Mouse (Mus musculus): ENCODE data around the gene Mrpl24. TPM values are rescaled to one million over a fixed set of nuclear protein-coding genes. Genes with fewer than 3 reads are reported as not detected.

Gene Mrpl24
- polyA plus RNA-seq, 1 experiment from 2014 or later = 62.7 TPM

- Histone ChIP-seq H3K36me3 (peaks cover 57% of the 10 kb centered on the region), H3K9ac (replicated peaks) (no peak overlapping the region), H3K4me1 (peaks cover 17% of the 10 kb centered on the region), H3K4me3 (no peak overlapping the region), H3K27ac (replicated peaks) (no peak overlapping the region), H3K9me3 (no peaks in the 10 kb centered on the region), H3K4me2 (replicated peaks) (no peak overlapping the region), H3K27me3 (no peaks in the 10 kb centered on the region)
- WGBS = 57% methylated on average over 5 of the region's 5 CpGs
- no peak for ATAC-seq (replicated peaks)
Measured at GRCm38 (mm10) chr3:87940611-87941010, 21.3 kb downstream of the Mrpl24 start.

- peaks cover 24% of the 10 kb centered on the region for H3K4me1 ChIP-seq
- H3K9ac ChIP-seq (replicated peaks) = no peak overlapping the region
- no peaks in the 10 kb centered on the region for H3K27me3 ChIP-seq
- no peaks in the 10 kb centered on the region for H3K9me3 ChIP-seq
- ATAC-seq (replicated peaks) = no peak
- no peak overlapping the region for H3K4me3 ChIP-seq
- H3K4me2 ChIP-seq (replicated peaks) = no peak overlapping the region
- no peak overlapping the region for H3K27ac ChIP-seq (replicated peaks)
- H3K36me3 ChIP-seq = peaks cover 50% of the 10 kb centered on the region
- WGBS = 90% methylated on average over 2 of the region's 2 CpGs
Measured at GRCm38 (mm10) chr3:87942471-87942870, 23.2 kb downstream of the Mrpl24 start.

GRCm38 (mm10) chr3:87943586-87943985, 24.3 kb downstream of the Mrpl24 start:
- no peak overlapping the region for H3K27ac ChIP-seq (replicated peaks)
- 82% methylated on average over 7 of the region's 7 CpGs for WGBS
- no peak overlapping the region for H3K4me2 ChIP-seq (replicated peaks)
- H3K36me3 ChIP-seq = peaks cover 41% of the 10 kb centered on the region
- H3K9me3 ChIP-seq = no peaks in the 10 kb centered on the region
- ATAC-seq (replicated peaks) = no peak
- H3K9ac ChIP-seq (replicated peaks) = no peak overlapping the region
- H3K4me3 ChIP-seq = no peak overlapping the region
- peaks cover 35% of the 10 kb centered on the region for H3K4me1 ChIP-seq
- H3K27me3 ChIP-seq = no peaks in the 10 kb centered on the region

GRCm38 (mm10) chr3:87944838-87945600, 25.7 kb downstream of the Mrpl24 start:
- 0 out of 2 replicates have a peak overlapping the region, but pooled peaks have one; percentile 34 for H3K27ac ChIP-seq (replicated peaks)
- H3K4me1 ChIP-seq = peaks cover 49% of the 10 kb centered on the region
- no peak overlapping the region for H3K4me2 ChIP-seq (replicated peaks)
- H3K9me3 ChIP-seq = no peaks in the 10 kb centered on the region
- no peak overlapping the region for H3K4me3 ChIP-seq
- ATAC-seq (replicated peaks) = peak; percentile 44; the same call in 1 of the 2 replicates
- 11% methylated on average over 4 of the region's 4 CpGs for WGBS
- H3K9ac ChIP-seq (replicated peaks) = no peak overlapping the region
- H3K36me3 ChIP-seq = peaks cover 27% of the 10 kb centered on the region
- H3K27me3 ChIP-seq = no peaks in the 10 kb centered on the region

GRCm38 (mm10) chr3:87945781-87946540, 26.7 kb downstream of the Mrpl24 start:
- Histone ChIP-seq H3K27me3 (no peaks in the 10 kb centered on the region), H3K4me3 (no peak overlapping the region), H3K36me3 (peaks cover 17% of the 10 kb centered on the region), H3K9me3 (no peaks in the 10 kb centered on the region), H3K4me2 (replicated peaks) (no peak overlapping the region), H3K4me1 (peaks cover 54% of the 10 kb centered on the region), H3K9ac (replicated peaks) (no peak overlapping the region), H3K27ac (replicated peaks) (no peak overlapping the region)
- WGBS = 18% methylated on average over 12 of the region's 12 CpGs
- ATAC-seq (replicated peaks) = no peak

DNA sequence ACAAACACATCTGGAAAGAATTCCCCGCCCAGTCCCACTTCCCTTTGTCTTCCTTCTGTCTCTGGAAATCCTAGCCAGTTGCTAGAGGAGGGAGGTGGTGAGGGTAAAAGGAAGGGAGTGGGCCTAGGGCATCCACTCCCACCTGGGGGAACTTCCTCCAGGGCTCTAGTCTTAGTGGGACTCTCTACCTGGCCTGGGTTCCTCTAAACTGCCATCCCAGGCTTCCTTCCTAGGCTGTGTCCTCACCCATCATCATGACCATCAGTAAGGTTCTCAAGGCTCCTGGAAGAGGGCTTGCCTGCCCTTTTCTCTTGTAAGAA, 27.2 kb downstream of the Mrpl24 start:
- no peak for ATAC-seq (replicated peaks)
- Histone ChIP-seq H3K27me3 (no peaks in the 10 kb centered on the region), H3K27ac (replicated peaks) (no peak overlapping the region), H3K4me1 (peaks cover 54% of the 10 kb centered on the region), H3K4me3 (no peak overlapping the region), H3K9ac (replicated peaks) (no peak overlapping the region), H3K4me2 (replicated peaks) (no peak overlapping the region), H3K9me3 (no peaks in the 10 kb centered on the region), H3K36me3 (peaks cover 12% of the 10 kb centered on the region)
- WGBS = 43% methylated on average over 1 of the region's 1 CpGs

- no peak overlapping the region for H3K27ac ChIP-seq (replicated peaks)
- H3K4me3 ChIP-seq = peak overlapping the region; percentile 36
- H3K4me2 ChIP-seq (replicated peaks) = peak overlapping the region; percentile 69
- H3K9ac ChIP-seq (replicated peaks) = peak overlapping the region; percentile 40
- WGBS = 7% methylated on average over 26 of the region's 26 CpGs
- peaks cover 5% of the 10 kb centered on the region for H3K36me3 ChIP-seq
- no peaks in the 10 kb centered on the region for H3K27me3 ChIP-seq
- no peaks in the 10 kb centered on the region for H3K9me3 ChIP-seq
- H3K4me1 ChIP-seq = peaks cover 56% of the 10 kb centered on the region
- no peak for ATAC-seq (replicated peaks)
Measured at GRCm38 (mm10) chr3:87947056-87947810, 27.9 kb downstream of the Mrpl24 start.

GRCm38 (mm10) chr3:87947811-87948199, 28.5 kb downstream of the Mrpl24 start:
- Histone ChIP-seq H3K4me3 (peak overlapping the region; percentile 36), H3K9ac (replicated peaks) (peak overlapping the region; percentile 40), H3K4me2 (replicated peaks) (peak overlapping the region; percentile 69), H3K27ac (replicated peaks) (no peak overlapping the region), H3K9me3 (no peaks in the 10 kb centered on the region), H3K27me3 (no peaks in the 10 kb centered on the region), H3K36me3 (no peaks in the 10 kb centered on the region), H3K4me1 (peaks cover 62% of the 10 kb centered on the region)
- WGBS = 0% methylated on average over 17 of the region's 17 CpGs
- no peak for ATAC-seq (replicated peaks)

- peak within 1 kb of the TSS; percentile 36 for H3K4me3 ChIP-seq
- no peak within 1 kb of the TSS for H3K27ac ChIP-seq (replicated peaks)
- H3K27me3 ChIP-seq = no peaks in the 10 kb centered on the region
- H3K9me3 ChIP-seq = no peaks in the 10 kb centered on the region
- peak within 1 kb of the TSS; percentile 69 for H3K4me2 ChIP-seq (replicated peaks)
- WGBS = 2% methylated on average over 35 of the region's 35 CpGs
- no peak for ATAC-seq (replicated peaks)
- H3K4me1 ChIP-seq = peaks cover 65% of the 10 kb centered on the region
- peak within 1 kb of the TSS; percentile 40 for H3K9ac ChIP-seq (replicated peaks)
- no peaks in the 10 kb centered on the region for H3K36me3 ChIP-seq
Measured at GRCm38 (mm10) chr3:87948378-87949265, 29.3 kb downstream of the Mrpl24 start, which contains the start of gene Crabp2. Gene Crabp2, plus strand, starts transcription at chr3:87948666.

- Histone ChIP-seq H3K9me3 (no peaks in the 10 kb centered on the region), H3K36me3 (no peaks in the 10 kb centered on the region), H3K9ac (replicated peaks) (no peak overlapping the region), H3K4me3 (0 out of 2 replicates have a peak overlapping the region, but pooled peaks have one; percentile 36), H3K4me1 (peaks cover 65% of the 10 kb centered on the region), H3K27ac (replicated peaks) (no peak overlapping the region), H3K4me2 (replicated peaks) (peak overlapping the region; percentile 69; the same call in 1 of the 2 replicates), H3K27me3 (no peaks in the 10 kb centered on the region)
- WGBS = 10% methylated on average over 16 of the region's 16 CpGs
- ATAC-seq (replicated peaks) = no peak
Measured at GRCm38 (mm10) chr3:87949266-87949954, 30.1 kb downstream of the Mrpl24 start.
